Mouse (Mus musculus) hindbrain, postnatal 0 days (tissue): ENCODE measurements around the gene Pold4. TPM values are rescaled to one million over a fixed set of nuclear protein-coding genes. Genes with fewer than 3 reads are reported as not detected.

Experiments
- ATAC-seq: fragments of 200-750 bp; cut with Nextera tagmentation; 2 replicates; pipeline ENCODE4 v1.8.0; 2017; ENCODE audit warnings: mild to moderate bottlenecking, moderate TSS enrichment, moderate library complexity
- DNase-seq: peaks from one replicate; pipeline ENCODE4 v3.0.0-alpha.2; 2015; ENCODE audit warnings: low spot score
- H3K27ac ChIP-seq: fragments of 300-500 bp; sonication (generic); 2 replicates; pipeline ENCODE4 v1.5.1; 2014; ENCODE audit warnings: mild to moderate bottlenecking
- H3K27me3 ChIP-seq: fragments of 300-500 bp; sonication (generic); 2 replicates; pipeline ENCODE4 v1.6.1; 2014; ENCODE audit warnings: low read length, mixed read lengths; ENCODE audit not compliant: insufficient read depth
- H3K36me3 ChIP-seq: fragments of 300-500 bp; sonication (generic); 2 replicates; pipeline ENCODE4 v1.6.1; 2014; ENCODE audit warnings: low read length, mixed read lengths; ENCODE audit not compliant: insufficient read depth
- H3K4me1 ChIP-seq: fragments of 300-500 bp; sonication (generic); 2 replicates; pipeline ENCODE4 v1.6.1; 2014; ENCODE audit warnings: antibody characterized with exemption, low read length, mixed read lengths; ENCODE audit not compliant: insufficient read depth
- H3K4me2 ChIP-seq: fragments of 300-500 bp; sonication (generic); 2 replicates; pipeline ENCODE4 v1.6.1; 2014; ENCODE audit warnings: low read depth, mild to moderate bottlenecking, low read length, moderate library complexity, mixed read lengths
- H3K4me3 ChIP-seq: fragments of 300-500 bp; sonication (generic); 2 replicates; pipeline ENCODE4 v1.5.1; 2014; ENCODE audit warnings: low read length
- H3K9ac ChIP-seq: fragments of 300-500 bp; sonication (generic); replicated peaks from 2 replicates; pipeline ENCODE4 v1.6.1; 2014; ENCODE audit warnings: mild to moderate bottlenecking, low read length, moderate library complexity, mixed read lengths
- H3K9me3 ChIP-seq: fragments of 300-500 bp; sonication (generic); 2 replicates; pipeline ENCODE4 v1.6.1; 2016; ENCODE audit warnings: low read length, mixed read lengths
- CTCF ChIP-seq: IDR thresholded peaks from 2 replicates; pipeline ENCODE4 v1.5.1; 2016; ENCODE audit warnings: antibody characterized with exemption, control low read depth, low read depth
- WGBS: fragments of 180-500 bp; shearing (Covaris S2); extraction: QIAGEN DNeasy Blood & Tissue Kit; methylation state at CpG from one replicate; pipeline ENCODE4 v1.1.7; 2014; 5-methylcytosine and 5-hydroxymethylcytosine counted together
- microRNA-seq, 2 experiments: library from miRNA; unstranded; fragments of <30 nt; microRNA quantifications; one replicate each; pipeline ENCODE4; 2016
- polyA plus RNA-seq: library from polyadenylated mRNA; unstranded; fragments of >200 nt; fragmentation: Nextera tagmentation; extraction: Ambion mirVana; gene quantifications from 2 replicates; pipeline ENCODE4 v1.2.1, GENCODE M21; 2015
- total RNA-seq: library from RNA; depleted of rRNA; stranded (reverse); fragments of >200 nt; gene quantifications from 2 replicates; pipeline ENCODE4 v1.2.3, GENCODE M21; 2014; rRNA removed

Pold4 gene
- total and polyA plus RNA-seq, 2 experiments from 2014 or later = 24.5 to 28.7 TPM

GRCm38 (mm10) chr19:4280425-4280824, 48.7 kb downstream of the Pold4 start:
- 94% methylated on average over 9 of the region's 9 CpGs for WGBS
- Histone ChIP-seq H3K27ac (no peak overlapping the region), H3K9ac (no peak overlapping the region), H3K4me1 (peaks cover 6% of the 10 kb centered on the region), H3K27me3 (no peaks in the 10 kb centered on the region), H3K9me3 (no peaks in the 10 kb centered on the region), H3K4me2 (no peak overlapping the region), H3K36me3 (peaks cover 3% of the 10 kb centered on the region; the same call in 1 of the 2 replicates), H3K4me3 (no peak overlapping the region)
- no peak for TF ChIP-seq CTCF
- DNase-seq (no peak), ATAC-seq (no peak)

GRCm38 (mm10) chr19:4282898-4283553, 51.3 kb downstream of the Pold4 start, which contains the start of gene Ankrd13d:
Ankrd13d (minus strand) TSS chr19:4283137.
- DNase-seq (peak; percentile 94), ATAC-seq (peak; percentile 95)
- Histone ChIP-seq H3K4me3 (peak within 1 kb of the TSS; percentile 64), H3K9me3 (no peaks in the 10 kb centered on the region), H3K4me2 (peak within 1 kb of the TSS; percentile 74), H3K9ac (peak within 1 kb of the TSS; percentile 85), H3K27ac (peak within 1 kb of the TSS; percentile 81), H3K4me1 (peaks cover 6% of the 10 kb centered on the region), H3K36me3 (peaks cover 20% of the 10 kb centered on the region), H3K27me3 (no peaks in the 10 kb centered on the region)
- WGBS = under 1% methylated on average over 46 of the region's 50 CpGs
- TF ChIP-seq CTCF = peak; percentile 81

Small RNA genes lying within 50 kb of the gene (microRNA-seq; reads per million reads assigned to microRNA genes)
- gene Gm26115 (0 reads per million in 2 experiments), gene Mir6985 (1.1 to 2.1 reads per million in 2 experiments)

Other genes with a start within 250 kb of the Pold4 start
- gene Acy3, start 245.3 kb upstream of the Pold4 start, total RNA-seq = 3.3 and 7.3 TPM in 2 replicates
- gene Acy3, start 245.3 kb upstream of the Pold4 start, polyA plus RNA-seq = 2.8 and 3.5 TPM in 2 replicates
- not detected in 2 replicates for gene Tbx10, start 239.1 kb upstream of the Pold4 start, total RNA-seq
- 0.36 and 0.39 TPM in 2 replicates for gene Tbx10, start 239.1 kb upstream of the Pold4 start, polyA plus RNA-seq
- gene Nudt8, start 231.3 kb upstream of the Pold4 start, total RNA-seq = 23.5 and 29.1 TPM in 2 replicates
- gene Nudt8, start 231.3 kb upstream of the Pold4 start, polyA plus RNA-seq = 25.9 and 26.0 TPM in 2 replicates
- gene Gm49405, start 231.3 kb upstream of the Pold4 start, total RNA-seq = 2.5 and 3.5 TPM in 2 replicates
- 2.1 and 2.2 TPM in 2 replicates for gene Gm49405, start 231.3 kb upstream of the Pold4 start, polyA plus RNA-seq
- gene Doc2g, start 228.6 kb upstream of the Pold4 start, total RNA-seq = 3.7 and 3.9 TPM in 2 replicates
- gene Doc2g, start 228.6 kb upstream of the Pold4 start, polyA plus RNA-seq = 3.5 and 3.7 TPM in 2 replicates
- gene Ndufv1, start 219.1 kb upstream of the Pold4 start, total RNA-seq = 160 and 203 TPM in 2 replicates
- 285 and 291 TPM in 2 replicates for gene Ndufv1, start 219.1 kb upstream of the Pold4 start, polyA plus RNA-seq
- gene Gstp1, start 193.9 kb upstream of the Pold4 start, total RNA-seq = 317 and 335 TPM in 2 replicates
- gene Gstp1, start 193.9 kb upstream of the Pold4 start, polyA plus RNA-seq = 575 and 599 TPM in 2 replicates
- 0.52 TPM in 1 of 2 replicates, not detected in the other for gene Gstp2, start 185.9 kb upstream of the Pold4 start, total RNA-seq
- gene Gstp2, start 185.9 kb upstream of the Pold4 start, polyA plus RNA-seq = 2.2 and 3.0 TPM in 2 replicates
- gene Gstp3, start 172.3 kb upstream of the Pold4 start, total RNA-seq = not detected in 2 replicates
- gene Gstp3, start 172.3 kb upstream of the Pold4 start, polyA plus RNA-seq = not detected in 2 replicates
- gene Cabp2, start 150.3 kb upstream of the Pold4 start, total RNA-seq = not detected in 2 replicates
- gene Cabp2, start 150.3 kb upstream of the Pold4 start, polyA plus RNA-seq = not detected in 2 replicates
- 49.4 and 57.5 TPM in 2 replicates for gene Cdk2ap2, start 134.7 kb upstream of the Pold4 start, total RNA-seq
- gene Cdk2ap2, start 134.7 kb upstream of the Pold4 start, polyA plus RNA-seq = 63.9 and 64.6 TPM in 2 replicates
- 134 and 142 TPM in 2 replicates for gene Pitpnm1, start 131.9 kb upstream of the Pold4 start, total RNA-seq
- 88.0 and 91.9 TPM in 2 replicates for gene Pitpnm1, start 131.9 kb upstream of the Pold4 start, polyA plus RNA-seq
- 33.4 and 38.2 TPM in 2 replicates for gene Aip, start 106.0 kb upstream of the Pold4 start, total RNA-seq
- gene Aip, start 106.0 kb upstream of the Pold4 start, polyA plus RNA-seq = 89.4 and 94.3 TPM in 2 replicates
- gene Gpr152, start 92.1 kb upstream of the Pold4 start, total RNA-seq = 0.37 TPM in 1 of 2 replicates, not detected in the other
- gene Gpr152, start 92.1 kb upstream of the Pold4 start, polyA plus RNA-seq = 0.05 TPM in 1 of 2 replicates, not detected in the other
- gene Cabp4, start 87.9 kb upstream of the Pold4 start, total RNA-seq = not detected in 2 replicates
- gene Cabp4, start 87.9 kb upstream of the Pold4 start, polyA plus RNA-seq = 0.29 and 0.51 TPM in 2 replicates
- 71.5 and 137 TPM in 2 replicates for gene Coro1b, start 83.3 kb upstream of the Pold4 start, total RNA-seq
- 90.7 and 114 TPM in 2 replicates for gene Coro1b, start 83.3 kb upstream of the Pold4 start, polyA plus RNA-seq
- gene Ptprcap, start 78.3 kb upstream of the Pold4 start, total RNA-seq = 1.0 TPM in 1 of 2 replicates, not detected in the other
- 0.40 and 0.44 TPM in 2 replicates for gene Ptprcap, start 78.3 kb upstream of the Pold4 start, polyA plus RNA-seq
- gene Rps6kb2, start 68.5 kb upstream of the Pold4 start, total RNA-seq = 17.6 and 24.7 TPM in 2 replicates
- 49.6 and 56.5 TPM in 2 replicates for gene Rps6kb2, start 68.5 kb upstream of the Pold4 start, polyA plus RNA-seq
- 5.5 and 8.3 TPM in 2 replicates for gene Carns1, start 56.4 kb upstream of the Pold4 start, total RNA-seq
- 7.1 and 7.5 TPM in 2 replicates for gene Carns1, start 56.4 kb upstream of the Pold4 start, polyA plus RNA-seq
- gene Tbc1d10c, start 40.6 kb upstream of the Pold4 start, total RNA-seq = 2.7 and 3.8 TPM in 2 replicates
- 0.95 and 1.4 TPM in 2 replicates for gene Tbc1d10c, start 40.6 kb upstream of the Pold4 start, polyA plus RNA-seq
- 502 and 597 TPM in 2 replicates for gene Ppp1ca, start 39.8 kb upstream of the Pold4 start, total RNA-seq
- gene Ppp1ca, start 39.8 kb upstream of the Pold4 start, polyA plus RNA-seq = 564 and 571 TPM in 2 replicates
- 15.8 and 25.8 TPM in 2 replicates for gene Rad9a, start 30.2 kb upstream of the Pold4 start, total RNA-seq
- 13.7 and 14.6 TPM in 2 replicates for gene Rad9a, start 30.2 kb upstream of the Pold4 start, polyA plus RNA-seq
- gene Clcf1, start 17.7 kb upstream of the Pold4 start, total RNA-seq = 0.42 and 3.8 TPM in 2 replicates
- gene Clcf1, start 17.7 kb upstream of the Pold4 start, polyA plus RNA-seq = 0.83 TPM in 2 replicates
- gene AC109138.7, start 17.5 kb upstream of the Pold4 start, total RNA-seq = not detected in 2 replicates
- not detected in 2 replicates for gene AC109138.7, start 17.5 kb upstream of the Pold4 start, polyA plus RNA-seq
- 64.6 and 69.6 TPM in 2 replicates for gene Ssh3, start 37.3 kb downstream of the Pold4 start, total RNA-seq
- 18.9 and 21.8 TPM in 2 replicates for gene Ssh3, start 37.3 kb downstream of the Pold4 start, polyA plus RNA-seq
- 97.2 and 121 TPM in 2 replicates for gene Ankrd13d, start 51.2 kb downstream of the Pold4 start, total RNA-seq
- 70.9 and 71.5 TPM in 2 replicates for gene Ankrd13d, start 51.2 kb downstream of the Pold4 start, polyA plus RNA-seq
- gene Grk2, start 74.3 kb downstream of the Pold4 start, total RNA-seq = 138 and 142 TPM in 2 replicates
- 25.8 and 26.2 TPM in 2 replicates for gene Grk2, start 74.3 kb downstream of the Pold4 start, polyA plus RNA-seq
- 67.5 and 73.7 TPM in 2 replicates for gene Kdm2a, start 166.4 kb downstream of the Pold4 start, total RNA-seq
- gene Kdm2a, start 166.4 kb downstream of the Pold4 start, polyA plus RNA-seq = 18.0 and 19.8 TPM in 2 replicates
- 3.5 and 7.2 TPM in 2 replicates for gene Rhod, start 207.5 kb downstream of the Pold4 start, total RNA-seq
- gene Rhod, start 207.5 kb downstream of the Pold4 start, polyA plus RNA-seq = 5.2 and 5.7 TPM in 2 replicates
- gene Syt12, start 245.5 kb downstream of the Pold4 start, total RNA-seq = 46.2 and 54.5 TPM in 2 replicates
- gene Syt12, start 245.5 kb downstream of the Pold4 start, polyA plus RNA-seq = 9.0 and 9.9 TPM in 2 replicates